18 mouse cellular contexts compared by ENCODE assay signal in the genomic region with DNA sequence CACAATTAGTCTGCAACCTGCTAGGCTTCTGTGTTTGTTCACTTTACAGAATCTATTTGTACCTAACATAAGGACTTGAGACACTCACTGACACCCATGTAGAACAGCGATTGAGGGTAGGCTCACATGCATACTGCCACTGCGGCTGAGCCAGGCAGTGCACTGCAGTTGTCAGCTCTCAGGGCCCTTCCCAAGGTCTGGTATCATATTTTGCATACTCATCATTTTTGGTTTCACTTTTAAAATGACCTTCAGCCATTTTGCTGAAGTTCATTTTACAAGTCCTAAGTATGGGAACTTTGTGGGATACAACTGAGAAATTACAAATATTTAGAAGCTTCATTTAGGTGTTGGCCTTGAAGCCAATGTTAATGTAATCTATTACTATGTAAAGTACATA.
DNase-seq lines count a peak whose midpoint lies in the region; ATAC-seq and TF ChIP-seq lines count a peak whose summit lies in the region.
"Had no signal": no experiment of that assay in that cellular context is flagged by ENCODE, and none has a peak within 500 bp of the region (broad histone marks: within the 10 kb centered on the region; RNA-seq: fewer than 3 reads in every experiment).

No protein-coding gene starts in this region.

- no peak overlapping the region for H3K4me2 ChIP-seq in liver, embryonic 12.5 days
- H3K4me2 ChIP-seq in hindbrain, postnatal 0 days (ENCODE audit: low read depth, low read length): no peak overlapping the region
- H3K4me2 ChIP-seq: embryonic facial prominence, embryonic 15.5 days; heart, embryonic 15.5 days; limb, embryonic 15.5 days had no signal

- no peak for TF ChIP-seq CTCF in hindbrain, postnatal 0 days (IDR thresholded peaks at IDR 0.05; ENCODE audit: low read depth)

- DNase-seq in adrenal gland, adult 2 months: peak; percentile 24
- DNase-seq in adrenal gland, postnatal 4 days (ENCODE audit: low spot score in 2 of 2): no peak
- peak; percentile 8 for DNase-seq in 3134 (ENCODE audit: extremely low read depth, insufficient read length, low spot score)
- DNase-seq in adrenal gland, postnatal 10 days: peak; percentile 16
- DNase-seq in layer of hippocampus, adult 9-11 months: no peak
- no peak for DNase-seq in midbrain, embryonic 10.5 days (ENCODE audit: low spot score)
- DNase-seq in hindbrain, postnatal 0 days (ENCODE audit: low spot score): no peak
- DNase-seq: cerebellum, postnatal 14 days; forebrain, postnatal 0 days; gastrocnemius, postnatal 36 days; kidney, postnatal 14 days; right cerebral cortex, adult 18-20 months had no signal

- 80% methylated on average over 2 of the region's 2 CpGs for WGBS in liver, embryonic 12.5 days (ENCODE audit: insufficient replicate concordance)
- 93% methylated on average over 2 of the region's 2 CpGs for WGBS in midbrain, embryonic 10.5 days
- WGBS in hindbrain, postnatal 0 days: 97% methylated on average over 2 of the region's 2 CpGs

- no peaks in the 10 kb centered on the region for H3K9me3 ChIP-seq in liver, embryonic 12.5 days (replicated peaks)
- H3K9me3 ChIP-seq in midbrain, embryonic 10.5 days (replicated peaks): no peaks in the 10 kb centered on the region
- no peaks in the 10 kb centered on the region for H3K9me3 ChIP-seq in hindbrain, postnatal 0 days (ENCODE audit: low read length)
- H3K9me3 ChIP-seq: embryonic facial prominence, embryonic 15.5 days; heart, embryonic 15.5 days; limb, embryonic 15.5 days had no signal

- no peak overlapping the region for H3K9ac ChIP-seq in liver, embryonic 12.5 days
- H3K9ac ChIP-seq in hindbrain, postnatal 0 days (replicated peaks; ENCODE audit: low read length): no peak overlapping the region
- H3K9ac ChIP-seq: embryonic facial prominence, embryonic 15.5 days; forebrain, postnatal 0 days; heart, embryonic 15.5 days; limb, embryonic 15.5 days had no signal

- ATAC-seq in liver, embryonic 12.5 days: peak; percentile 65; the same call in 1 of the 2 replicates
- no peak for ATAC-seq in hindbrain, postnatal 0 days
- ATAC-seq: forebrain, postnatal 0 days; Patski had no signal

- no peaks in the 10 kb centered on the region for H3K36me3 ChIP-seq in liver, embryonic 12.5 days
- H3K36me3 ChIP-seq in midbrain, embryonic 10.5 days: no peaks in the 10 kb centered on the region
- H3K36me3 ChIP-seq in hindbrain, postnatal 0 days (ENCODE audit: insufficient read depth, low read length): no peaks in the 10 kb centered on the region
- H3K36me3 ChIP-seq: embryonic facial prominence, embryonic 15.5 days; heart, embryonic 15.5 days; limb, embryonic 15.5 days had no signal

- H3K27ac ChIP-seq in liver, embryonic 12.5 days: no peak overlapping the region
- H3K27ac ChIP-seq in midbrain, embryonic 10.5 days (replicated peaks): no peak overlapping the region
- no peak overlapping the region for H3K27ac ChIP-seq in hindbrain, postnatal 0 days
- H3K27ac ChIP-seq: embryonic facial prominence, embryonic 15.5 days; heart, embryonic 15.5 days; limb, embryonic 15.5 days; macrophage had no signal

- H3K4me3 ChIP-seq in liver, embryonic 12.5 days: no peak overlapping the region
- H3K4me3 ChIP-seq in midbrain, embryonic 10.5 days: no peak overlapping the region
- H3K4me3 ChIP-seq in hindbrain, postnatal 0 days (ENCODE audit: low read length): no peak overlapping the region
- H3K4me3 ChIP-seq: embryonic facial prominence, embryonic 15.5 days; heart, embryonic 15.5 days; limb, embryonic 15.5 days had no signal

- H3K4me1 ChIP-seq in liver, embryonic 12.5 days: peaks cover 3% of the 10 kb centered on the region
- H3K4me1 ChIP-seq in midbrain, embryonic 10.5 days: peaks cover 7% of the 10 kb centered on the region
- H3K4me1 ChIP-seq in hindbrain, postnatal 0 days (ENCODE audit: insufficient read depth, low read length): no peaks in the 10 kb centered on the region
- H3K4me1 ChIP-seq: embryonic facial prominence, embryonic 15.5 days; heart, embryonic 15.5 days; limb, embryonic 15.5 days had no signal

- no peaks in the 10 kb centered on the region for H3K27me3 ChIP-seq in liver, embryonic 12.5 days (replicated peaks)
- no peaks in the 10 kb centered on the region for H3K27me3 ChIP-seq in midbrain, embryonic 10.5 days (ENCODE audit: low read depth, poor library complexity, severe bottlenecking)
- no peaks in the 10 kb centered on the region for H3K27me3 ChIP-seq in hindbrain, postnatal 0 days (ENCODE audit: insufficient read depth, low read length)
- H3K27me3 ChIP-seq: embryonic facial prominence, embryonic 15.5 days; heart, embryonic 15.5 days; limb, embryonic 15.5 days; Patski had no signal

Comparison
In these comparisons a context has a peak if more than half of its experiments do, and no peak if none do; other contexts are left out.
1. DNase-seq: peak in adrenal gland, adult 2 months (single experiment), 3134 (single experiment) and adrenal gland, postnatal 10 days (single experiment); none in adrenal gland, postnatal 4 days (0 of 2), layer of hippocampus, adult 9-11 months (single experiment), midbrain, embryonic 10.5 days (single experiment) and hindbrain, postnatal 0 days (single experiment).